10 mouse cellular contexts compared by ENCODE assay signal in genomic region chr12:76197071-76197470, GRCm38 (mm10). TPM values are rescaled to one million over a fixed set of nuclear protein-coding genes. Genes with fewer than 3 reads are reported as not detected.
DNase-seq lines count a peak whose midpoint lies in the region; ATAC-seq and TF ChIP-seq lines count a peak whose summit lies in the region.
"Had no signal": no experiment of that assay in that cellular context is flagged by ENCODE, and none has a peak within 500 bp of the region (broad histone marks: within the 10 kb centered on the region; RNA-seq: fewer than 3 reads in every experiment).

No protein-coding gene starts in this region.

- peak overlapping the region; percentile 90 for H3K4me2 ChIP-seq in heart, embryonic 12.5 days
- H3K4me2 ChIP-seq in liver, embryonic 12.5 days = peak overlapping the region; percentile 74

- 44% methylated on average over 8 of the region's 8 CpGs for WGBS in heart, embryonic 12.5 days
- 44% methylated on average over 8 of the region's 8 CpGs for WGBS in liver, embryonic 12.5 days (ENCODE audit: insufficient replicate concordance)

- no peak overlapping the region for H3K27ac ChIP-seq in heart, embryonic 12.5 days (ENCODE audit: poor library complexity, severe bottlenecking)
- H3K27ac ChIP-seq in liver, embryonic 12.5 days = no peak overlapping the region
- H3K27ac ChIP-seq in layer of hippocampus, adult 2 months = no peak overlapping the region

- peak overlapping the region; percentile 18; the same call in 1 of the 2 replicates for H3K4me3 ChIP-seq in heart, embryonic 12.5 days
- H3K4me3 ChIP-seq in liver, embryonic 12.5 days = no peak overlapping the region
- no peak overlapping the region for H3K4me3 ChIP-seq in layer of hippocampus, adult 2 months

- no peak for ATAC-seq in heart, embryonic 12.5 days (ENCODE audit: insufficient number of reproducible peaks, low FRiP score)
- no peak for ATAC-seq in liver, embryonic 12.5 days

- no peak for TF ChIP-seq CTCF in layer of hippocampus, adult 2 months (conservative IDR thresholded peaks at IDR 0.05)

- no peaks in the 10 kb centered on the region for H3K4me1 ChIP-seq in heart, embryonic 12.5 days (replicated peaks)
- H3K4me1 ChIP-seq in liver, embryonic 12.5 days = peaks cover 20% of the 10 kb centered on the region

- H3K9me3 ChIP-seq in heart, embryonic 12.5 days (replicated peaks) = no peaks in the 10 kb centered on the region
- no peaks in the 10 kb centered on the region for H3K9me3 ChIP-seq in liver, embryonic 12.5 days (replicated peaks)

- H3K36me3 ChIP-seq in heart, embryonic 12.5 days = no peaks in the 10 kb centered on the region
- H3K36me3 ChIP-seq in liver, embryonic 12.5 days = no peaks in the 10 kb centered on the region

- intact Hi-C loops in heart, postnatal 36 days (cut with DNase I) = loop anchor here (5.0 kb wide), 1 partner anchor 145 kb away; no protein-coding TSS in a partner anchor

- H3K9ac ChIP-seq in heart, embryonic 12.5 days = peak overlapping the region; percentile 54; the same call in 1 of the 2 replicates
- no peak overlapping the region for H3K9ac ChIP-seq in liver, embryonic 12.5 days

- DNase-seq in heart, postnatal 36 days = no peak
- DNase-seq in thymus, postnatal 4 days = peak; percentile 14
- no peak for DNase-seq in thymus, adult 18-20 months
- no peak for DNase-seq in layer of hippocampus, adult 2 months (ENCODE audit: low spot score in 2 of 2)
- no peak for DNase-seq in urinary bladder, postnatal 4 days (ENCODE audit: low spot score in 2 of 2)
- DNase-seq in right cerebral cortex, adult 18-20 months = no peak

- H3K27me3 ChIP-seq in heart, embryonic 12.5 days (replicated peaks) = peaks cover 5% of the 10 kb centered on the region; the same call in 1 of the 2 replicates
- peaks cover 13% of the 10 kb centered on the region for H3K27me3 ChIP-seq in liver, embryonic 12.5 days (replicated peaks)

RNA-seq across cellular contexts. Expression of gene Esr2, which starts 20.0 kb away (rescaled TPM):
- polyA plus RNA-seq in heart, embryonic 12.5 days (2016; fragmentation: Nextera tagmentation; extraction: Ambion mirVana) = 0.36 and 0.46 TPM in 2 replicates
- not detected for total RNA-seq in heart, postnatal 36 days (2021)
- 0.11 and 0.14 TPM in 2 replicates for polyA plus RNA-seq in liver, embryonic 12.5 days (2016; fragmentation: Nextera tagmentation; extraction: Ambion mirVana)
- total RNA-seq in layer of hippocampus, adult 2 months (2021) = under 1 TPM in 1 of 2 experiments, not detected in 1; 0.23 TPM
- total RNA-seq: liver, adult 2 months had no signal
- polyA plus RNA-seq: liver, adult 2 months had no signal

RNA-seq across cellular contexts. Expression of gene Tex21, which starts 49.5 kb away (rescaled TPM):
- polyA plus RNA-seq in heart, embryonic 12.5 days (2016; fragmentation: Nextera tagmentation; extraction: Ambion mirVana) = 0.15 and 0.23 TPM in 2 replicates
- not detected for total RNA-seq in heart, postnatal 36 days (2021)
- polyA plus RNA-seq in liver, embryonic 12.5 days (2016; fragmentation: Nextera tagmentation; extraction: Ambion mirVana) = 0.25 TPM in 1 of 2 replicates, not detected in the other
- total RNA-seq in layer of hippocampus, adult 2 months (2021) = not detected
- total RNA-seq: heart, postnatal 25 days; liver, adult 2 months had no signal
- polyA plus RNA-seq: liver, adult 2 months had no signal

RNA-seq across cellular contexts. Expression of gene Mthfd1, which starts 58.0 kb away (rescaled TPM):
- polyA plus RNA-seq in heart, embryonic 12.5 days (2016; fragmentation: Nextera tagmentation; extraction: Ambion mirVana) = 48.0 and 48.6 TPM in 2 replicates
- 10 to 100 TPM; 28.4 to 28.9 TPM for total RNA-seq in heart, postnatal 36 days (2021)
- 135 and 142 TPM in 2 replicates for polyA plus RNA-seq in liver, embryonic 12.5 days (2016; fragmentation: Nextera tagmentation; extraction: Ambion mirVana)
- total RNA-seq in layer of hippocampus, adult 2 months (2021) = 10 to 100 TPM; 42.6 to 47.5 TPM
